Mouse (Mus musculus): ENCODE results near the gene Atp6v0d1. TPM values are rescaled to one million over a fixed set of nuclear protein-coding genes. Genes with fewer than 3 reads are reported as not detected.

The Atp6v0d1 gene
- polyA plus RNA-seq, 1 experiment, result not detected

GRCm38 (mm10) chr8:105533439-105533838 is 32.4 kb downstream of the Atp6v0d1 start:
- Histone ChIP-seq H3K4me3 (ENCODE audit: insufficient read depth, low read depth, low read length) (no peak overlapping the region), H3K4me1 (ENCODE audit: control insufficient read depth, insufficient read depth, low read length) (peaks cover 17% of the 10 kb centered on the region), H3K27ac (ENCODE audit: insufficient read depth, low read depth, low read length) (no peak overlapping the region)
- WGBS, result 14% methylated on average over 2 of the region's 2 CpGs
- TF ChIP-seq POLR2A (IDR thresholded peaks at IDR 0.05; ENCODE audit: insufficient read depth, low read depth, low read length), result no peak
- no peak for TF ChIP-seq CTCF (IDR thresholded peaks at IDR 0.05; ENCODE audit: insufficient read depth, low read depth, low read length)

DNA sequence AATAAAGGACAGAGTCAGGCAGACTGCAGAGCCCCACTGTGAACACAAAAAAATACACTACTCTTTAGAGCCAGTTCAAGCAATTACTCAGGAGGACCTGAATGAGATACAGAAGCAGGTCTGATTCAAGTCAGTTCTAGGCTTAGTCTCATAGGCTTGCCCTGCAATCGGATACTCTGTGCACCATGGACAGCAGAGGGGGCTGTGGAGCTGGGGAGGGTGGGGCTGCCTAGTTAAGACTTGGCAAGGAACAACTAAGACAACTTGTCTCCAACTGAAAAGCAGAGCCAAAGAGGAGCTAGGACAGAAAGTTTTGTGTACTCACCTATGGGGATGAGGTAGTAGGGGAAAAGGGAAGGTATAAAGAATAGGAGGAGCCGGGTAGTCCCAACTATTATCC is 34.1 kb downstream of the Atp6v0d1 start:
- 54% methylated on average over 2 of the region's 2 CpGs for WGBS
- Histone ChIP-seq H3K4me1 (ENCODE audit: control insufficient read depth, insufficient read depth, low read length) (peaks cover 11% of the 10 kb centered on the region), H3K27ac (ENCODE audit: insufficient read depth, low read depth, low read length) (no peak overlapping the region), H3K4me3 (ENCODE audit: insufficient read depth, low read depth, low read length) (no peak overlapping the region)
- TF ChIP-seq POLR2A (IDR thresholded peaks at IDR 0.05; ENCODE audit: insufficient read depth, low read depth, low read length), result no peak
- TF ChIP-seq CTCF (IDR thresholded peaks at IDR 0.05; ENCODE audit: insufficient read depth, low read depth, low read length), result no peak

DNA sequence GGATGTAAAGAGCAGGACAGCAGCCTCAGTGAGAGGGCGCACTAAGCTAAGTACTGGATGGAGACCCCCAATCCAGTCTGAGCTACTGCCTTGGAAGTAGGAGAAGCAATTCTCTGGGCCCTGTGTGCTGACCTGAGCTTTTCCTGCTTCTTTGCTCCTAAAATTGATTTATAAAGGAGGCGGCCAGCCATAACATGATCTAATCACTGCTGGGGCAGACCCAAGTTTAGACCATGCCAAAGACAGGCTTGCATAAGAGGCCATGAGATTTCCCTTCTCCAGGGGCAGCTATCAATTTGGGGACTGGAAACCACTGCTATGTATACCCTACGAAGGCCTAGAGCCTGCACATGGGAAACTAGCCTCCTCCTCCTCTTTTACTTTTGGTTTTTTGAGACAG is 36.6 kb downstream of the Atp6v0d1 start:
- H3K4me3 ChIP-seq (ENCODE audit: insufficient read depth, low read depth, low read length), result no peak overlapping the region
- WGBS, result 80% methylated on average over 3 of the region's 3 CpGs
- H3K27ac ChIP-seq (ENCODE audit: insufficient read depth, low read depth, low read length), result no peak overlapping the region
- H3K4me1 ChIP-seq (ENCODE audit: control insufficient read depth, insufficient read depth, low read length), result peaks cover 5% of the 10 kb centered on the region
- TF ChIP-seq POLR2A (IDR thresholded peaks at IDR 0.05; ENCODE audit: insufficient read depth, low read depth, low read length), result no peak
- no peak for TF ChIP-seq CTCF (IDR thresholded peaks at IDR 0.05; ENCODE audit: insufficient read depth, low read depth, low read length)

DNA sequence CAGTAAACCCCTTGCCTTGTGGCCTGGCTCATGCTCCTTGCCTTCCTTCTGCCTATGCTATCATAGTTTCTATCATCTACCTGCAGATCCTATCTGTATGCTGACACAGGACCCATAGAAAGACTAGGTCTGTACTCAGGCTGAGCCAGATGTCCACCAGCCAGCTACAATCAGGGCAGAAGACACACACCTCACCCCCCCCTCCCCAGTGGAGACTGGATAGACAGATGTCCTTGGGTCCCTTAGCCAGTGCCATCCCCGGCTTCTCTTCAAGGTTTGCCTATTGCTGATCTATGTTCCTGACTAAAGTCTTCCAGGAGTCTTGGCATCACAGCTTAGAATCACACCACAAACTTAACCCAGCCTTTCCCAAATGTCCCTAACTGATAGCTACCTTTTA is 37.6 kb downstream of the Atp6v0d1 start:
- WGBS, result 100% methylated on average over 1 of the region's 1 CpGs
- TF ChIP-seq CTCF (IDR thresholded peaks at IDR 0.05; ENCODE audit: insufficient read depth, low read depth, low read length) (no peak), POLR2A (IDR thresholded peaks at IDR 0.05; ENCODE audit: insufficient read depth, low read depth, low read length) (no peak)
- Histone ChIP-seq H3K27ac (ENCODE audit: insufficient read depth, low read depth, low read length) (no peak overlapping the region), H3K4me1 (ENCODE audit: control insufficient read depth, insufficient read depth, low read length) (no peaks in the 10 kb centered on the region), H3K4me3 (ENCODE audit: insufficient read depth, low read depth, low read length) (no peak overlapping the region)

DNA sequence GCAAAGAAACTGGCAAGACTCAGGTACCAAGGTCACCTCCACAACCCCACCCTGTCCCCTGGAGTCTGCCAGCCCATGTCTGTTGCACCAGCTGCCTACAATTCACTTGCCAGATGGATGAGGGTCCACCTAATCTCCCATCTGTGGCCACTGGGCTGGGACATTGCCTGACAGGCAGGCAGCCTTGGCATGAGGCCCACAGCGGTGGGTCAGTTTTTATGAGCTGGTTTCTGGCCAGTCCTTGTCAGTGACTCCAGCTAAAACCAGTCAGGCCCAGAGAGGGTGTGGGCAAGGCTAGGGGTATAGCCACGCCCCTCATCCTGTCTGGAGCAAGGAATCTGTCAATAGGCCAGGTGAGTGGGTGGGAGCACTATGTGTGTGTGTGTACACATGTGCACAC is 38.7 kb downstream of the Atp6v0d1 start:
- H3K27ac ChIP-seq (ENCODE audit: insufficient read depth, low read depth, low read length), result no peak overlapping the region
- H3K4me1 ChIP-seq (ENCODE audit: control insufficient read depth, insufficient read depth, low read length), result no peaks in the 10 kb centered on the region
- H3K4me3 ChIP-seq (ENCODE audit: insufficient read depth, low read depth, low read length), result no peak overlapping the region
- no peak for TF ChIP-seq CTCF (IDR thresholded peaks at IDR 0.05; ENCODE audit: insufficient read depth, low read depth, low read length)
- TF ChIP-seq POLR2A (IDR thresholded peaks at IDR 0.05; ENCODE audit: insufficient read depth, low read depth, low read length), result no peak
- WGBS, result 66% methylated on average over 2 of the region's 2 CpGs

DNA sequence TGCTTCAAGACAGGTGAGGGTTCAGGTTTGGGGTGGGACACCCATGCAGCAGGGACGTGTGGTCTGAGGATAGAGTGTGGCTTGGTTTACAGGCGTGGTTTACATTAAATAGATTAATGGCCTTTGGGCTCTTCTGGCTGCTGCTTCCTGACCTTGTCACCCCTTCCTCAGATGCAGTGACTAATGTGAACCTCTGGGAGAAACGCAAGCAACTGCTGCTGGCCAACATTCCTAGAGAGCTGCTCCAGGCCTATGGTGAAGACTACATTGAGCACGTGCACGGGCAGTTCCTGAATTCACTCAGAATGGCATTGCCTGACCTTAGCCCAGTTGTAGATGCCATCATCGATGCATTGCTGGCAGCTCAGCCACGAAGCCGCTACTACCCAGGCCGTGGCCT is 43.0 kb downstream of the Atp6v0d1 start:
- no peak for TF ChIP-seq POLR2A (IDR thresholded peaks at IDR 0.05; ENCODE audit: insufficient read depth, low read depth, low read length)
- no peak for TF ChIP-seq CTCF (IDR thresholded peaks at IDR 0.05; ENCODE audit: insufficient read depth, low read depth, low read length)
- Histone ChIP-seq H3K27ac (ENCODE audit: insufficient read depth, low read depth, low read length) (no peak overlapping the region), H3K4me3 (ENCODE audit: insufficient read depth, low read depth, low read length) (no peak overlapping the region), H3K4me1 (ENCODE audit: control insufficient read depth, insufficient read depth, low read length) (peaks cover 10% of the 10 kb centered on the region)
- WGBS, result 86% methylated on average over 9 of the region's 9 CpGs

- WGBS, result 89% methylated on average over 21 of the region's 21 CpGs
- H3K27ac ChIP-seq (ENCODE audit: insufficient read depth, low read depth, low read length), result no peak overlapping the region
- TF ChIP-seq POLR2A (IDR thresholded peaks at IDR 0.05; ENCODE audit: insufficient read depth, low read depth, low read length) (no peak), CTCF (IDR thresholded peaks at IDR 0.05; ENCODE audit: insufficient read depth, low read depth, low read length) (no peak)
These were observed 43.7 kb downstream of the Atp6v0d1 start for GRCm38 (mm10) chr8:105521995-105522769.

DNA sequence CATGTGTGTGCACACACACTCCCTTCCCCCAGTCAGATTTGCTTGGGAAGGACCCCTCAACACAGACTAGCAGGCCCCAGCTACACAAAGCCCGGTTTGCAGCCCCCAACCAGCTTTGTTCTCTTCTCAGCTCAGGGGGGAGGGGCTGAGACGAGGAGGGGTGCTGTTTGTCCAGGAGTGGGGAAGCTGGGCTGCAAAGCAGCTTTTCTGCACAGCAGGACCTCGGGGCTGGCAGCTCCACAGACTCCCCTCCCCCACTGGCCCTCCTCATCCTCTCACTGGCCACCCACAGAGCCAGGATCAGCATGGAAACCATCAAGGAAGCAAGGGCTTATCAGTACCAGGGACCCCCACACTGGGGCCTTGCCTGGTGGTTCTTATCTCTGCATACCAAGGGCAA is 44.8 kb downstream of the Atp6v0d1 start:
- no peak for TF ChIP-seq CTCF (IDR thresholded peaks at IDR 0.05; ENCODE audit: insufficient read depth, low read depth, low read length)
- no peak for TF ChIP-seq POLR2A (IDR thresholded peaks at IDR 0.05; ENCODE audit: insufficient read depth, low read depth, low read length)
- Histone ChIP-seq H3K27ac (ENCODE audit: insufficient read depth, low read depth, low read length) (no peak overlapping the region), H3K4me3 (ENCODE audit: insufficient read depth, low read depth, low read length) (no peak overlapping the region), H3K4me1 (ENCODE audit: control insufficient read depth, insufficient read depth, low read length) (peaks cover 13% of the 10 kb centered on the region)
- WGBS, result 11% methylated on average over 3 of the region's 3 CpGs

More at GRCm38 (mm10) chr8:105521995-105522769, 43.7 kb downstream of the Atp6v0d1 start:
- no peak overlapping the region for H3K4me3 ChIP-seq (ENCODE audit: insufficient read depth, low read depth, low read length)
- H3K4me1 ChIP-seq (ENCODE audit: control insufficient read depth, insufficient read depth, low read length), result peaks cover 10% of the 10 kb centered on the region

DNA sequence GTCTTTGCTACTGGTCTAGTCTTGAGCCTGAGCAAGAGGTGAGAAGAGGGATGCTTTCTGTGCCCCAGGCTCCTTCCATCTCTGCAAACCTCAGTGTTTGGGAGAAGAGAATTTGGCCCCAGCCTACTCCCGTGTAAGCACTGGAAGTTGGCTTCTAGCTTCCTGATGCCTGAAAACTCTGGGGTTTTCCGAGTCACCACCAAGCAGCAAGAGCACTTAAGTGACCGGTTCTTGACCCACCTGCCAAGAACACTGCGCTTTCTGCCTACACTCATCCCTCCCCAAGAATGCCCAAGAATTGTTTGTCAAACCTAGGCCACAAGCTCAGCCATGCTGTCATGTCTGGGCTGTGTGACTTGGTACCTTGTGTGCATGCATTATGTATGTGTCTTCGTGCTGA is 45.3 kb downstream of the Atp6v0d1 start:
- H3K4me3 ChIP-seq (ENCODE audit: insufficient read depth, low read depth, low read length), result no peak overlapping the region
- no peak overlapping the region for H3K27ac ChIP-seq (ENCODE audit: insufficient read depth, low read depth, low read length)
- 69% methylated on average over 5 of the region's 5 CpGs for WGBS
- TF ChIP-seq POLR2A (IDR thresholded peaks at IDR 0.05; ENCODE audit: insufficient read depth, low read depth, low read length), result no peak
- TF ChIP-seq CTCF (IDR thresholded peaks at IDR 0.05; ENCODE audit: insufficient read depth, low read depth, low read length), result no peak
- H3K4me1 ChIP-seq (ENCODE audit: control insufficient read depth, insufficient read depth, low read length), result peaks cover 14% of the 10 kb centered on the region

All from olfactory bulb, adult 2 months (tissue).